Mouse (Mus musculus) frontal cortex, adult 2 months (tissue): Measurements from ENCODE around the gene Degs1. TPM values are rescaled to one million over a fixed set of nuclear protein-coding genes. Genes with fewer than 3 reads are reported as not detected.
A peak's percentile ranks its signal among the peaks of the same experiment; 100 is the strongest.
"Not testable (repeated sequence)": the region's sequence is repeated elsewhere in the genome, so short reads cannot be mapped to it uniquely, and the experiment has no call there.

Experiments
- DNase-seq, 2 experiments: peaks; one replicate each; pipeline ENCODE4 v3.0.0; 2022; ENCODE audit warnings: low spot score in 1 of 2; ENCODE audit errors: extremely low spot score in 1 of 2
- polyA plus RNA-seq: library from polyadenylated mRNA; depleted of rRNA; stranded (reverse); fragments of >200 nt; gene quantifications from 2 replicates; pipeline ENCODE4 v1.2.3, GENCODE M21; 2012; rRNA removed

Gene Degs1
- 68.2 and 78.2 TPM in 2 replicates for polyA plus RNA-seq

- DNase-seq: peak; percentile 78 to 96
Measured at GRCm38 (mm10) chr1:182282091-182283075, at the start of gene Degs1. Gene Degs1 (minus strand): TSS chr1:182282804.

- DNase-seq: no peak
Measured at GRCm38 (mm10) chr1:182325919-182326318, 43.3 kb upstream of the Degs1 start.

- no peak for DNase-seq
Measured at GRCm38 (mm10) chr1:182324552-182324951, 41.9 kb upstream of the Degs1 start.

- DNase-seq: no peak
Measured at GRCm38 (mm10) chr1:182323139-182323538, 40.5 kb upstream of the Degs1 start.

GRCm38 (mm10) chr1:182314201-182314600 is 31.6 kb upstream of the Degs1 start:
- no peak for DNase-seq

DNA sequence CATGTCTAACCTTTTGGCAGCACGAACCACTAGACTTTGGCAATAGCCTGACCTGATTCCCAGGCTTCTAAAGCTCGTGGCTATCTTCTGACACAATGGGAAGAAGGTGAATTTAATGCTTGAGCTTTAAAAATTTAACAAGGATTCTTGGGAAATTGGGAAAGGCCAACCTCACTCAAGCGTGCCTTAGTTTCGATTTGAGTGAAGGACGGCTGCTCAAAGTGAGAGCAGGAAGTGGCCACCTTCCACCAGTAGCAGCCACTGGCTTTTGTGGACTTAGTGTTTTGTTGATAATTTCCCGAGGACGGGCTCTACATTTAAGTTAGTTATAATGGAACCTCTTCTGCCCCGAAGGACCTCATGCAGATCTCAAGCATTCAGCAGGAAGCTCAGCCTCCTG is 30.6 kb upstream of the Degs1 start:
- DNase-seq: no peak

DNA sequence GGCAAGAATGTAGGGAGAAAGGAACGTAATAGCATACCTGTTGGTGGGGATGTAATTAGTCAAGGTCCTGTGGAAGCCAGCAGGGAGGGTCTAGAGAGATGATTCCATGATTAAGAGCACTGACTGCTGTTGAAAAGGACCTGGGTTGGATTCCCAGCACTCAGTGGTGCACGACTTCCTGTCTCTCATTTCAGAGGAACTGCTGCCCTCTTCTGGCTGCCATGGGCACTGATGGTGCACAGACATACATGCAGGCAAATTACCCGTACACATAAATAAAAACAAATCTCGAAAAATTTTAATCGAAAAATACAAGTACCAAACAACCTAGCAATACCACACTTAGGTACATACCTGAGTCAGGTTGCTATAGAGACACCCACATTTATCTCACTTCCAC is 28.8 kb upstream of the Degs1 start:
- no peak for DNase-seq

- no peak for DNase-seq
Measured at GRCm38 (mm10) chr1:182310316-182310715, 27.7 kb upstream of the Degs1 start.

GRCm38 (mm10) chr1:182309403-182309802 is 26.8 kb upstream of the Degs1 start:
- no peak for DNase-seq

DNA sequence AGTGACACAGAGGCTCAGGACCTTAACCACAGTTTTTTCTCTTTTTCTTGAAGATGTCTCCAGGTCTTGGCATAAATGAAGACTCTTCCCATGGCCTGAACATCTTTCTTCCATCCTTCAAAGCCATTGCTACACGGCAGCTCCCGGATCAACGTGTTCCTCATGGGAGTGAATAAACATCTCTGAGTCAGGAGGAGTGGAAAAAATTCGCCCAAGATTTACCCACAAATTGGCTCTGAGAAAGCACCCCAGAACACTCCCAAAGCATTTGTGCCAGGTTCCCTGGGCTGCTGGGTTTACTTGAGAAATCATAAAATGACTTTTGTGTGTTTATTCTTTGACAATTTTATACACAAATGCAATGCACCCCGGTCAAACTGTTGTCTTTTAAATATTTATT is 20.3 kb upstream of the Degs1 start:
- no peak for DNase-seq

- DNase-seq: peak in 1 of 2 experiments; percentile 58
Measured at GRCm38 (mm10) chr1:182302176-182302870, 19.7 kb upstream of the Degs1 start.

DNA sequence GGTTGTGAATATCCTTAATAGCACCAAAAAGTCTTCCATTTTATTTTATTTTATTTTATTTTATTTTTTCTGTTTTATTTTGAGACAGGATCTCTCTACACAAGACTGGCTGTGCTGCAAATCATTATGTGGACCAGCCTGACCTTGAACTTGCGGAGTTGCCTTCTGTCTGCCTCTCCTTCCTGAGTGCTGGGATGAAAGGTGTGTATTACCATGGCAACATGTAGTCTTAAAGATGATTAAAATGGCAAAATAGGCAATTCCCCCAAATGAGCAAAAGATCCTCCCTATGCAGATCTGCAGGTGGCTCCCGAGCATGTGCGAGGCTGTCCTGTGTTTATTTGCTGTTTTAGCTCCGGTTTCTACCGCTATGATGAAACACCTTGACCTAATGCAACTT is 15.2 kb upstream of the Degs1 start:
- no peak for DNase-seq

GRCm38 (mm10) chr1:182297246-182297645 is 14.6 kb upstream of the Degs1 start:
- DNase-seq: no peak

DNA sequence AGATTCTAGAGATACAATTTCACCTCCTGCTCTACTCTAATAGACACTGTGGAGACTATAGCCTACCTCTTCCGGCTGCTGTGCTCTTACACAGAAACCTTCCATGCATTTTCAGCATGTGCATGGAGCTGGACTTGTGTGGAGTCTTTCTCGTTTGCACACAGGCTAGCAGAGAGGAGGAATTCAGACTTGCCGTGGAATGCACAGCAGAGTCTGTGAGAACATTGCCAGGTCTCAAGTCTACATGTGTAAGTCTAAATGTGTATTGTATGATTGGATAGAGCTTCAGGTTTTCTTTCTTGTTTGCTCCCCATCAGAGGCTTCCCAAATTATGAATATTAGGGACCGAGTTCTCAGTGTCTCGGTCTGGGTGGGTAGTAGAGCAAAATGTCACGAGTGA is 14.2 kb upstream of the Degs1 start:
- no peak for DNase-seq

DNA sequence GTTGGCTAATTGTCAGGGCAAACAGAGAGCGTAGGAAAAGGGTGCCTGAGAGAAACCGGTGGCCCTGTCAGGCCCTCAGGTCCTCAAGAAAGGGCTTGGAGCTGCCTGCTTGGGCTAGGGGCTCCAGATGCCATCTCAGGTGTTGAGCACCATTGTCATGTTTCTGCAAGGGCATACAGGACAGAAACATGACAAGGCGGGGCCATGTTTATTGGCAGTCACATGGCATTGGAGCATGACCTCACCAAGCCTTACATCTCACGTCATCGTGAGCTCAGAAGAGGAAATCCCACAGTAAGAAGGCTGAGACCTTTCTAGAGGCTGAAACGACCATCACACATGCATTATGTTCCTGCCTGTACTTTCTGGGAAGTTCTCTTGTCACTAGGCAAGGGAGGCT is 13.5 kb upstream of the Degs1 start:
- no peak for DNase-seq

GRCm38 (mm10) chr1:182292291-182292690 is 9.7 kb upstream of the Degs1 start:
- DNase-seq: no peak

- not testable (repeated sequence) for DNase-seq
Measured at GRCm38 (mm10) chr1:182290741-182291140, 8.1 kb upstream of the Degs1 start.

- no peak for DNase-seq
Measured at GRCm38 (mm10) chr1:182289781-182290180, 7.2 kb upstream of the Degs1 start.

GRCm38 (mm10) chr1:182288601-182289000 is 6.0 kb upstream of the Degs1 start:
- no peak for DNase-seq

GRCm38 (mm10) chr1:182287781-182288180 is 5.2 kb upstream of the Degs1 start:
- no peak for DNase-seq

DNA sequence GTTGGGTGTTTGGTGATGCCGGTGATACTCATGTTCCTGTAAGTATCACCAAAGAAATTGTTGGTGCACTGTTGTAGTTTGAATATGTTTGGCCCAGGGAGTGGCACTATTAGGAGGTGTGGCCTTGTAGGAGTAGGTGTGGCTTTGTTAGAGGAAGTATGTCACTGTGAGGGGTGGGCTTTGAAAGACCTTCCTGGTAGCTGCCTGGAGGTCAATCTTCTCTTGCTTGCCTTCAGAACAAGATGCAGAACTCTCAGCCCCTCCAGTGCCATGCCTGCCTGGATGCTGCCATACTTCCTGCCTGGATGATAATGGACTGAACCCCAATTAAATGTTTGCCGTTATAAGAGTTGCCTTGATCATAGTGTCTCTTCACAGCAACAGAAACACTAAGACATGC is 2.2 kb upstream of the Degs1 start:
- no peak for DNase-seq

- no peak for DNase-seq
Measured at GRCm38 (mm10) chr1:182283231-182283630, 627 bp upstream of the Degs1 start.
